Mouse (Mus musculus) liver, postnatal 0 days (tissue): ENCODE results near the gene Greb1.

Source experiments
- CTCF ChIP-seq: sonication (generic); IDR thresholded peaks from 2 replicates; pipeline ENCODE4 v1.5.1; 2016; ENCODE audit warnings: antibody characterized with exemption, low read depth
- EP300 ChIP-seq: IDR thresholded peaks from 2 replicates; pipeline ENCODE4 v1.6.1; 2016; ENCODE audit warnings: antibody characterized with exemption, low read depth, mild to moderate bottlenecking

DNA sequence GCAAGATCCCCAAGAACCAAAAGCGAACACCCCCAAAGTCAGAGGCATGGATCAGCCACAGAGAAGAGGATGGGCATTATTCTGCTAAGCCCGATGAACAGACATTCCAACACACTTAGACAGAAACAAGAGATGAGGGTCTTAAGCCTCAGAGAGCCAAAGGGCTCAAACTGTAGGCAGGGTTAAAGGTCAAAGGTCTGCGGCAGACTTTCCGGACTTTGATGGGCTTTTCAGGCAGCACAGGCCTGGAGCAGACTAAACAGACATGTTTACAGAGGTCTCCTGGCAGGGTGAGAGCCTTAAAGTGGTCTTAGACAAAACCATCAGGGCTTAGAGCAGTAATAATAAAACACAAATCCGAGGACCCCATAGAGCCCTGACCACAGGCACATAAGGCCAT is 63.4 kb downstream of the Greb1 start:
- TF ChIP-seq CTCF (no peak), EP300 (no peak)
